Mouse (Mus musculus) myocyte (in vitro differentiated cells): ENCODE data around the gene 3425401B19Rik.

ENCODE experiments used
- CEBPB ChIP-seq: IDR thresholded peaks from 2 replicates; pipeline ENCODE4 v1.6.1; 2011; ENCODE audit warnings: mild to moderate bottlenecking, moderate library complexity; ENCODE audit not compliant: poor library complexity, insufficient read depth, severe bottlenecking
- POLR2A ChIP-seq: IDR thresholded peaks from one replicate; pipeline ENCODE4 v1.6.1; 2011; ENCODE audit warnings: low read depth, mild to moderate bottlenecking, control low read depth, moderate library complexity; ENCODE audit not compliant: insufficient read length

GRCm38 (mm10) chr14:32698556-32698955, 13.5 kb upstream of the 3425401B19Rik start:
- TF ChIP-seq CEBPB (no peak), POLR2A (no peak)
